Mouse (Mus musculus) midbrain, embryonic 11.5 days (tissue): Measurements from ENCODE around the gene Bco1. TPM values are rescaled to one million over a fixed set of nuclear protein-coding genes. Genes with fewer than 3 reads are reported as not detected.

Experiments
- ATAC-seq: fragments of 200-750 bp; cut with Nextera tagmentation; 2 replicates; pipeline ENCODE4 v1.8.0; 2017; ENCODE audit warnings: moderate TSS enrichment, moderate library complexity; ENCODE audit not compliant: low FRiP score
- DNase-seq: peaks from one replicate; pipeline ENCODE4 v3.0.0; 2015; ENCODE audit warnings: low spot score; ENCODE audit errors: missing footprints
- H3K27ac ChIP-seq: fragments of 300-500 bp; sonication (generic); 2 replicates; pipeline ENCODE4 v1.5.1; 2014; ENCODE audit warnings: low read depth, low read length
- H3K27me3 ChIP-seq: fragments of 300-500 bp; sonication (generic); 2 replicates; pipeline ENCODE4 v1.6.1; 2014; ENCODE audit warnings: mild to moderate bottlenecking, low read length, moderate library complexity, mixed read lengths; ENCODE audit not compliant: control insufficient read depth, insufficient read depth
- H3K36me3 ChIP-seq: fragments of 300-500 bp; sonication (generic); 2 replicates; pipeline ENCODE4 v1.6.1; 2014; ENCODE audit warnings: mild to moderate bottlenecking, low read length, moderate library complexity, mixed read lengths; ENCODE audit not compliant: control insufficient read depth, insufficient read depth
- H3K4me1 ChIP-seq: fragments of 300-500 bp; sonication (generic); 2 replicates; pipeline ENCODE4 v1.6.1; 2014; ENCODE audit warnings: low read length; ENCODE audit not compliant: control insufficient read depth, insufficient read depth
- H3K4me2 ChIP-seq: fragments of 300-500 bp; sonication (generic); 2 replicates; pipeline ENCODE4 v1.6.1; 2014; ENCODE audit warnings: mild to moderate bottlenecking, moderate library complexity
- H3K4me3 ChIP-seq: fragments of 300-500 bp; sonication (generic); 2 replicates; pipeline ENCODE4 v1.5.1; 2014; ENCODE audit warnings: low read depth, low read length
- H3K9ac ChIP-seq: fragments of 300-500 bp; sonication (generic); 2 replicates; pipeline ENCODE4 v1.6.1; 2014; ENCODE audit warnings: low read length
- H3K9me3 ChIP-seq: fragments of 300-500 bp; sonication (generic); 2 replicates; pipeline ENCODE4 v1.6.1; 2016; ENCODE audit warnings: low read length; ENCODE audit not compliant: control insufficient read depth
- WGBS: fragments of 180-500 bp; shearing (Covaris S2); extraction: QIAGEN DNeasy Blood & Tissue Kit; methylation state at CpG from one replicate; pipeline ENCODE4 v1.1.7; 2014; 5-methylcytosine and 5-hydroxymethylcytosine counted together
- polyA plus RNA-seq: library from polyadenylated mRNA; unstranded; fragments of >200 nt; fragmentation: Nextera tagmentation; extraction: Ambion mirVana; gene quantifications from 2 replicates; pipeline ENCODE4 v1.2.1, GENCODE M21; 2014

Gene Bco1
- polyA plus RNA-seq, 1 experiment from 2014 or later, result 0.18 TPM

DNA sequence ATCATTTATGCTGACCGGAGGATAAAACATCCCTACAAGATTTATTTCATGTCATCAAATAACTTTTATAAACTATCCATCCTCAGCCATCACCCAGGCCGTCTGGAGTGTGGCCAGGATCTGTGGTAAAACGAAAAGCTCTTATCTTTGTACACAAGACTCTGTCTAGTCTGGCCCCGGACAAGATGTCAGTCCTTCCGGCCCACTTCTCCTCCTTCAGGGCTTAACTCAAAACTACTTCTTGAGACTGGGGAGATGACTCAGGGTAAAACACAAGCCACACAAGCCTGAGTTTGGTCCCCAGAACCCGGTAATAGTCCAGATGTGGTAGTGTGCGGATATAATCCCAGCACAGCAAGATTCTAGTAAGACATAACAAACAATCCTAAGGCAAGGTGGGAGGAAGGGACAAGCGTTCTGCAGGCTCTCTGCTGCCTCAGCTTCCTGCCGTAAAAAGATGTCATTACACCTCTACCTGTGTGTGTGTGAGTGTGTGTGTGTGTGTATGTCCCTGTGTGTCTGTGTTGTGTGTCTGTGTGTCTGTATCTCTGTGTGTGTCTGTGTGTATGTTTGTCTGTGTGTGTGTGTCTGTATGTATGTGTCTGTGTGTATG is 12.6 kb upstream of the Bco1 start:
- no peak for ATAC-seq
- no peak overlapping the region for H3K4me3 ChIP-seq
- H3K4me2 ChIP-seq, result no peak overlapping the region
- H3K9ac ChIP-seq, result no peak overlapping the region
- H3K4me1 ChIP-seq, result no peaks in the 10 kb centered on the region
- H3K36me3 ChIP-seq, result no peaks in the 10 kb centered on the region
- H3K27ac ChIP-seq, result no peak overlapping the region
- no peaks in the 10 kb centered on the region for H3K27me3 ChIP-seq
- DNase-seq, result no peak
- 85% methylated on average over 9 of the region's 9 CpGs for WGBS
- H3K9me3 ChIP-seq, result no peaks in the 10 kb centered on the region

DNA sequence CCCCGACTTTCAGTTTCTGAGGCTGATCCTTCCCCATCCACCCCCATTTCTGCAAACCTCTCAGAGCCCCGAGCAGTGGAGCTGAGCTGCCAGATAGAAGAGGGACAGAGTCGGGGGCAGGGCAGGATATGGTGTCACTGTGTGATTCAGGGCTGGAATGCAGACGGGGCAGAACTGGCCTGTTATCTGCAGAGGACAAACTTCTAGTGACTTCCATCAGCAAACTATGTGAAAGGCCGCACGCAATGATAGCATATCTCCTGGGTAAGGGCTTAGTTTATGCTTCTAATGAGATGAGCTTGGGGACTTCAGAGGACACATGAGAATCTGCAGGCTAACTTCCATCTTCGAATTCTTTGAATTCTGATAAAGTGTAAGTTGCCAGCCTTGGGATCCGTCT is 10.1 kb upstream of the Bco1 start:
- H3K4me3 ChIP-seq, result no peak overlapping the region
- H3K4me2 ChIP-seq, result no peak overlapping the region
- DNase-seq, result no peak
- no peaks in the 10 kb centered on the region for H3K36me3 ChIP-seq
- ATAC-seq, result no peak
- no peaks in the 10 kb centered on the region for H3K9me3 ChIP-seq
- no peaks in the 10 kb centered on the region for H3K4me1 ChIP-seq
- 68% methylated on average over 8 of the region's 8 CpGs for WGBS
- H3K27me3 ChIP-seq, result no peaks in the 10 kb centered on the region
- H3K9ac ChIP-seq, result no peak overlapping the region
- no peak overlapping the region for H3K27ac ChIP-seq

DNA sequence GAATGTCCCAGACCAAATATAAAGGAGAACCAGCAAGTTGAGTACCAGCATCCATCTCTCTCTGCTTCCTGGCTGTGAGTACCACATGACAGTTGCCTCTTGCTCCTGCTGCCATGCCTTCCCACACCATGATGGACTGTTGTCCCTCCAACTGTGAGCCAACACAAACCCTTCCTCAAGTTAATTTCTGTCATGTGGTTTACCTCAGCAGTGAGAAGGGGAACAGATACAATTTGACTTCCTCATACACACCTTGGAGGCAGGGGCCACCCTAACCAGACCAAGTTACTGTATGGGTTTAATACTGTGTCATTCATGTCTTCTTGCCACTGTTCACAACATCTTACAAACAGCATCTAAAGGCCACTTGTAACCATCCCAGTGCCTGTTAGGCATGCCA is 8.6 kb upstream of the Bco1 start:
- DNase-seq (no peak), ATAC-seq (no peak)
- H3K9me3 ChIP-seq, result no peaks in the 10 kb centered on the region
- no peak overlapping the region for H3K4me3 ChIP-seq
- no peaks in the 10 kb centered on the region for H3K4me1 ChIP-seq
- no peaks in the 10 kb centered on the region for H3K27me3 ChIP-seq
- H3K9ac ChIP-seq, result no peak overlapping the region
- H3K4me2 ChIP-seq, result no peak overlapping the region
- no peaks in the 10 kb centered on the region for H3K36me3 ChIP-seq
- no peak overlapping the region for H3K27ac ChIP-seq

DNA sequence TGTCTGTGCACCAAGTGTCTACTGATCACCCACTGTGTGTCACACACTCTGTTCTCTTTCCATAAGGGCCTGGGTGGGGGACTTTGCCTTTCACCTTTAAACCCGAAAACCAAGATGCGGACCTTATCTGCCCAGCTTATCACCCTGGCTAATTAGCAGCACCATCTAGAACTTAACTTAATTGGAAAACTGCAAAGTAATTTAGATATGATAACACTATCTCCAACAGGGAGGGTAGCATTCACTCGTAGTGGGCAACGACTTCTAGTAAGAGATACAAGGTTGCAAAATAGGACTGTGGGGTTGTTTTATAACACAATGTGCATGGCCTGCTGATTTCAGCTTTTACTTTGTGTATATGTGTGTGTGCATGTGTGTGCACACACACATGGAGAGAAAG is 5.9 kb upstream of the Bco1 start:
- ATAC-seq (no peak), DNase-seq (no peak)
- WGBS, result 90% methylated on average over 4 of the region's 4 CpGs

DNA sequence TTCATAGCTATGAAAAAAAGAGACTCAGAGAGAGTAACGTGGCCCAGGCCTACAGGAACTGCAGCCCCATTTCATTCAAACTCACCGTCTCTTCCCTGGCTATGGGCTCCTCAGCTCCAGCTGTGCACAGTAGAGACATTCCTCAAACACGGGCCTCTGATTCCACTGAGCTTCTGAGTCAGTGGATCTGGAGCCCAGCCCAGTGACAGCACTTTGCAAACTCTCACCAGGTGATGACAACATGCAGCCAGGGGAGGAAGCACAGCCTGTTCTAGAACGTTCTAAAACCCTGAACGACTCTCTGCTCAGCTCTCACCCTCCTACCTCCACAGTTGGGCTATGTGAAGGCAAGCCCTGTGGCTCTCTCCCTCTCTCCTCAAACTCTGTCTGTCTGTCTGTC is 1.6 kb upstream of the Bco1 start:
- H3K27me3 ChIP-seq, result no peaks in the 10 kb centered on the region
- no peak overlapping the region for H3K4me2 ChIP-seq
- no peak for ATAC-seq
- DNase-seq, result no peak
- H3K9me3 ChIP-seq, result no peaks in the 10 kb centered on the region
- H3K9ac ChIP-seq, result no peak overlapping the region
- peaks cover 3% of the 10 kb centered on the region; the same call in 1 of the 2 replicates for H3K4me1 ChIP-seq
- H3K27ac ChIP-seq, result no peak overlapping the region
- 64% methylated on average over 5 of the region's 5 CpGs for WGBS
- no peaks in the 10 kb centered on the region for H3K36me3 ChIP-seq
- H3K4me3 ChIP-seq, result no peak overlapping the region

More for the DNA sequence above, 5.9 kb upstream of the Bco1 start:
- Histone ChIP-seq H3K4me1 (no peaks in the 10 kb centered on the region), H3K27ac (no peak overlapping the region), H3K9me3 (no peaks in the 10 kb centered on the region), H3K27me3 (no peaks in the 10 kb centered on the region), H3K36me3 (no peaks in the 10 kb centered on the region), H3K4me3 (no peak overlapping the region), H3K9ac (no peak overlapping the region), H3K4me2 (no peak overlapping the region)

DNA sequence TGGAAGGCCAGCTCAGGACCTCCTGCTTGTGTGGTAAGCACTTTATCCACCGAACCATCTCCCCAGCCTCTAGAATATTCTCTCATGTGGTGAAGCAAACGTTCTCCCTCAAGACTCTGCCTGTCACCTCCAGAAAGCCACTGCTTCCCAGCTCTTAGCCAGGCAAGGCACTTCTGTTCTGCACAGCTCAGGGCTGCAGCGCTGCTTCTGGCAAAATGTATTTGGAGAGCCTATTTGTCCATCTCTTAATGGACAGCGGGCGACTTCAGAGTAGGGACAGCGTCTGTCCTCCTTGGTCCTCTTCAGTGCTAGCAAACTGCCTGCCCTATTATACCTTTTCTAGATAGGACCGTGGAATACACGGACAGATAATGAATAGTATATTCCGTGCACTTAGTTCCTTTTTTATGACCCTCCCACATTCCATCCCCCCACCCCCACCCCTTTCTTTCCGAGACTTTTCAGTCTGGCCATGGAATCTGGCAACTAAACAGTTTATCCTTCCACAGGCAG is 1.5 kb downstream of the Bco1 start:
- no peak overlapping the region for H3K4me3 ChIP-seq
- peaks cover 3% of the 10 kb centered on the region; the same call in 1 of the 2 replicates for H3K4me1 ChIP-seq
- no peaks in the 10 kb centered on the region for H3K27me3 ChIP-seq
- H3K9ac ChIP-seq, result no peak overlapping the region
- no peak for DNase-seq
- no peaks in the 10 kb centered on the region for H3K36me3 ChIP-seq
- H3K27ac ChIP-seq, result no peak overlapping the region
- no peak overlapping the region for H3K4me2 ChIP-seq
- no peak for ATAC-seq
- WGBS, result 81% methylated on average over 10 of the region's 10 CpGs
- H3K9me3 ChIP-seq, result peaks cover 3% of the 10 kb centered on the region; the same call in 1 of the 2 replicates

DNA sequence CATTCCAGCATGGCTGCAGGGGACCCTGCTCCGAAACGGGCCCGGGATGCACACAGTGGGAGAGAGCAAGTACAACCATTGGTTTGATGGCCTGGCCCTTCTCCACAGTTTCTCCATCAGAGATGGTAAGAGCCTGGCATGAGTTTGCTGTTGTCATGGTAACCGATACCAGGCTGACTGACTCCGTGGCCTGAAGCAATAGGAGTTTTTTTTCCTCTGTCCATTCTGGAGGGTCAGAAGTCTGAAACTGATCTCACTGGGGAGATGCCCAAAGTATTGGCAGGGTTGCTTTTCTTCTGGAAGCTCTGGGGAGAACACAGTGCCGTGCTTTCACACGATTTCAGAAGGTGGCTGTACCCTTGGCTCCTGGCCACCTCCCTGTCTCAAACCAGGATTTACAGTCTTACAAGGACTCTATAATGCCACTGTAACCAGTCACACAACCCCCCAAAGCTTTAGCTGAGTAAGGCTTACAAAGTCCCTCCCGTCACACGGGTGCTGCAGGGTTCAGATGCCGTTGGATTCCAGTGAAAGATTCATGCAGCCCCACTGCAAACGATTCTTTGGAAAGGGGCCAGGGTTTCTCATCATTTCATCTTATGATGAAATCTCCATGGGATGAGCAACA is 2.0 kb downstream of the Bco1 start:
- H3K9ac ChIP-seq, result no peak overlapping the region
- H3K27me3 ChIP-seq, result no peaks in the 10 kb centered on the region
- peaks cover 3% of the 10 kb centered on the region; the same call in 1 of the 2 replicates for H3K4me1 ChIP-seq
- no peak overlapping the region for H3K27ac ChIP-seq
- WGBS, result 62% methylated on average over 11 of the region's 11 CpGs
- ATAC-seq (no peak), DNase-seq (peak; percentile 86)
- no peaks in the 10 kb centered on the region for H3K36me3 ChIP-seq
- peaks cover 3% of the 10 kb centered on the region; the same call in 1 of the 2 replicates for H3K9me3 ChIP-seq
- H3K4me2 ChIP-seq, result no peak overlapping the region
- H3K4me3 ChIP-seq, result no peak overlapping the region

DNA sequence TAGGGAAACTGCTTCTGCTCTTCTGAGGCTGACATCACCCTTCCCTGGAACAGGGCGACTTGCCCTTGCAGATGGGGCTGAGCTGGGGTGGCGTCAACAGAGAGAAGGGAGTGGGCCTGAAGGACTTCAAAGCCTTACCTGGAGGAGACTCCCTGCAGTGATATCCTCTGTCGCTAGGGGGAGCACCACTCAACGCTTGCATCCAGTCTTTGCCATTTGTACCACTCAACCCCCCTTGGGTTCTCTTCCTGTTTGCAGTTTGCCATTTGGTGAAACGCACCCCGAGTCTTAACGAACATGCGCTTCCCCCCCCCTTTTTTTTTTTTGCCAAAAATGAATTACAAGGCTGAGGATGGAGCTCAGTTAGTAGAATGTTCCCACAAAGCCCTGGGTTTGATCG is 11.9 kb downstream of the Bco1 start:
- H3K27me3 ChIP-seq, result no peaks in the 10 kb centered on the region
- DNase-seq (peak; percentile 94), ATAC-seq (no peak)
- 15% methylated on average over 9 of the region's 9 CpGs for WGBS
- no peak overlapping the region for H3K4me2 ChIP-seq
- no peaks in the 10 kb centered on the region for H3K36me3 ChIP-seq
- H3K9ac ChIP-seq, result no peak overlapping the region
- H3K9me3 ChIP-seq, result no peaks in the 10 kb centered on the region
- H3K27ac ChIP-seq, result no peak overlapping the region
- no peak overlapping the region for H3K4me3 ChIP-seq
- no peaks in the 10 kb centered on the region for H3K4me1 ChIP-seq

DNA sequence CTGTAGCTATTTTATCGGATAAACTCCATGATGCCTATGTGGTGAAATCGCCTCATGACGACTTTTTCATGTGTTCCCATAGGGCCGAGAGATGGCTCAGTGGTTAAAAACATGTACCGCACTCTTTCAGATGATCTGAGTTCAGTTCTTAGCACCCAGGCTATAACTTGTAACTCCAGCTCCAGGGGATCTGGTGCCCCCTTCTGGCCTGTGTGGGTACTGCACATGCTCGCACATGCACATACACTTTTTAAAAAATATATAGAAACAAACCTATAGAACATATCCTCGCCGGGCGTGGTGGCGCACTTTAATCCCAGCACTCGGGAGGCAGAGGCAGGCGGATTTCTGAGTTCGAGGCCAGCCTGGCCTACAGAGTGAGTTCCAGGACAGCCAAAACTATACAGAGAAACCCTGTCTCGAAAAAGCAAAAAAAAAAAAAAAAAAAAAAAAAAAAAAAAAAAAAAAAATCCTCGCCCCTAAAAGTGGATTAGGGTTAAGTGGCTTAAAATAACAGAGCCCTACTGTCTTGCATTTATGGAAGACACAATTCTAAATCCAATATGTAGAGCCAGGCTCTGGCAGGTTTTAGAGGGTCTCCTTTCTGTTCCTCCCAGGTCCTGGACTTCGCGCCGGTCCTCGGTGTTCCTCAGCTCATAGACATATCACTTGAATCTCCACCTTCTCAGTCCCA is 13.5 kb downstream of the Bco1 start:
- Histone ChIP-seq H3K27me3 (no peaks in the 10 kb centered on the region), H3K4me3 (no peak overlapping the region), H3K9ac (no peak overlapping the region), H3K4me1 (no peaks in the 10 kb centered on the region), H3K27ac (no peak overlapping the region), H3K4me2 (no peak overlapping the region), H3K36me3 (no peaks in the 10 kb centered on the region), H3K9me3 (no peaks in the 10 kb centered on the region)
- 89% methylated on average over 19 of the region's 19 CpGs for WGBS
- ATAC-seq, result no peak
- no peak for DNase-seq
